Mouse (Mus musculus) MEL-GATA-1-ER (cell line): ENCODE results near the gene Golga4.

Experiments used
- DNase-seq: peaks from one replicate; pipeline ENCODE4 v3.0.0-alpha.2; 2012; ENCODE audit warnings: low read depth; ENCODE audit errors: extremely low read depth

Golga4 gene

DNA sequence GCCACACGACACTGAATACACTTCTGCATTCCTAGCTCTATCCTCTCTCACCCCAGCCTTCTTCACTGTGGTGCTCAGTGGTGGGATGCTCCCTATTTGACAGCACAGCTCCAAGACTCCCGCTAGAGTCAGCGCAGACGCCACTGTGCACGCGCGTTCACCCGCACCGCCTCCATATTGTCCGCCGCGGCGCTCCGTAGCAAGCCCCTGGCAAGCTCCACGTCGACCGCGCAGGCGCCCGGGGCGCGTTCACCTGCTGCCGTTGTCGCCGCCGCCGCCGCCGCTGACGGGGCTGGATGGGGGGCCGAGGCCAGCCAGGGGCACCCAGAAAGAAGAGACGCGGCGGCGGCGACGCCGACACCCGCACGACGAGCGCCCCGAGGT is at the start of gene Golga4:
Gene Golga4, plus strand, starts transcription at position 248 of the 384 bp plus-strand sequence.
- peak; percentile 53 for DNase-seq

- DNase-seq = peak; percentile 6
These were observed 49.7 kb upstream of the Golga4 start for GRCm38 (mm10) chr9:118456405-118456804.

GRCm38 (mm10) chr9:118458039-118458438 is 48.0 kb upstream of the Golga4 start:
- DNase-seq = no peak

- no peak for DNase-seq
These were observed 42.0 kb upstream of the Golga4 start for GRCm38 (mm10) chr9:118464031-118464430.

- DNase-seq = no peak
These were observed 37.8 kb upstream of the Golga4 start for GRCm38 (mm10) chr9:118468301-118468700.

GRCm38 (mm10) chr9:118469272-118469671 is 36.8 kb upstream of the Golga4 start:
- no peak for DNase-seq

- DNase-seq = no peak
These were observed 34.8 kb upstream of the Golga4 start for GRCm38 (mm10) chr9:118471296-118471695.

- DNase-seq = no peak
These were observed 29.8 kb upstream of the Golga4 start for GRCm38 (mm10) chr9:118476211-118476765.

GRCm38 (mm10) chr9:118476766-118477271 is 29.2 kb upstream of the Golga4 start:
- no peak for DNase-seq

DNA sequence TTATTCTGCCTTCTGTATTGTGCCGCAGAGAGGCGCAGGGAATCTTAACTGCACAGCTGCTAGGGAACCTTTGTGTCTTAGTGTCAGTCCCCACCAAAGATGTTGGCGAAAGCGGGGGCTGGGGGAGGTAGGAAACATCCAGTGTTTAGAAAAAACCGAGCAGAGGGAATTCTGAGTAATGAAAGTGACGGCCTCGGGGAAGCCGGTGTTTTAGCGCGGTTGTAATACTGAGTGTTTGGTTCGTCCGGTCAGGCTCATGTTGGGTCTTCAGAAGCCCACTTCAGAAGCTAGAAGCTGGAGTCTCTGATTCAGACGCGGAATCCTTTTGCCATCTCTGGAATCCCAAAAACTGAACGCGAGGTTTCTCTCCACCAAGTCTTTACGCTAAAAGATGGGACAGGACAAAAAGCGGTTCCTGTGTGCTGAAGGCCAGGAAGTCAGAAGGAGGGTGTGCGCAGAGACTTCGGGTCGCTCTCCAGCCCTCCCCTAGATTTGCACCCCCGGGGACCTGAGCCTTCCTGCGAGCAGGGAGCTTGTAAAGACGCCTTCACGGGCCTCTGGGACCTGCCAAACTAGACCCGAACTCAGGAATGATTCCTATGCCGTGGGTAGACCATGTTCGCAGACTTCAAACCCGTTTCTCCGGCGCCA is 28.7 kb upstream of the Golga4 start:
- no peak for DNase-seq

DNA sequence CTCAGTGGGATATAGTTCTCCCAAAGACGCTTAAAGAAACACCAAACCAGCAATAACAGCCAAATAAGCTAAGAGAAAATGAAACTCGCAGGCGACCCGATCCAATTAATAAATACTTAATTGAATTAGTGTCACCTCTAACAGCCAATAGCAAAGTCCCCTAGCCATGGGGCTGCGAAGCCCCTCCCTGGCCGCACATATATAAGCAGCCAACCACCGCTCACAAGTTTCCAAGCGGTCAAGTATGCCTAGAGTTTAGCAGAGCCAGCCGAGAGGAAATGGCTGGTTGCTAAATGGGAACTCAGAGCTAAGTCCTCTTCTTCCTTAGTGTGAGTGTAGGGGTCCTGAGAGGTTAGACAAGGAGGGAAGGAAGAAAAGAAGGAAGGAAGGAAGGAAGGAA is 28.1 kb upstream of the Golga4 start, which contains the start of gene Eomes:
Gene Eomes, plus strand, starts transcription at position 252 of the 400 bp plus-strand sequence.
- no peak for DNase-seq

GRCm38 (mm10) chr9:118478458-118478838 is 27.6 kb upstream of the Golga4 start:
- no peak for DNase-seq

DNA sequence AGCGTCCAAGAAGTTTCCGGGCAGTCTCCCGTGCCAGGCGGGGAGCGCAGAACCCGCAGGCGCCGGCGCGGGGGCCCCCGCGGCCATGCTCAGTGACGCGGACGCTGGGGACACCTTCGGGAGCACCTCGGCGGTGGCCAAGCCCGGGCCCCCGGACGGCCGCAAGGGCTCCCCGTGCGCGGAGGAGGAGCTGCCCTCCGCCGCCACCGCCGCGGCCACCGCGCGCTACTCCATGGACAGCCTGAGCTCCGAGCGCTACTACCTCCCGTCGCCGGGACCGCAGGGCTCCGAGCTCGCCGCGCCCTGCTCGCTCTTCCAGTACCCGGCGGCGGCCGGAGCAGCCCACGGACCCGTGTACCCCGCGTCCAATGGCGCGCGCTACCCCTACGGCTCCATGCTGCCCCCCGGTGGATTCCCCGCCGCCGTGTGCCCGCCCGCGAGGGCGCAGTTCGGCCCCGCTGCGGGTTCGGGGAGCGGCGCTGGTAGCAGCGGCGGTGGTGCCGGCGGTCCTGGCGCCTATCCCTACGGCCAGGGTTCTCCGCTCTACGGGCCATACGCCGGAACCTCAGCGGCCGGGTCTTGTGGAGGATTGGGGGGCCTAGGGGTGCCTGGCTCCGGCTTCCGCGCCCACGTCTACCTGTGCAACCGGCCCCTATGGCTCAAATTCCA is 27.1 kb upstream of the Golga4 start:
- DNase-seq = no peak

GRCm38 (mm10) chr9:118479508-118480291 is 26.4 kb upstream of the Golga4 start:
- no peak for DNase-seq

DNA sequence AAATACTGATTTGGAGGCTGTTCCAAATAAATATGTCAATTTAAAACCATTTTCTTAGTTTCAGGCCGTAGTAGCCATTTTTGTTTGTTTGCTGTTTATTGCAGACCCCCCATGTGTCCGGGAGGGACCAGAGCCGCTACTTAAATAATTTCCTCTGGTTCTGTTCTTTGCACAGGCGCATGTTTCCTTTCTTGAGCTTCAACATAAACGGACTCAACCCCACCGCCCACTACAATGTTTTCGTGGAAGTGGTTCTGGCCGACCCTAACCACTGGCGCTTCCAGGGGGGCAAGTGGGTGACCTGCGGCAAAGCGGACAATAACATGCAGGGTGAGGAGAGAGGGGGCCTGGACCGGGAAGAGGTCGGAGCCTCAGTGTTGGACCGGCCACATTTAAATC is 25.8 kb upstream of the Golga4 start:
- no peak for DNase-seq

- no peak for DNase-seq
These were observed 23.9 kb upstream of the Golga4 start for GRCm38 (mm10) chr9:118482210-118482609.

DNA sequence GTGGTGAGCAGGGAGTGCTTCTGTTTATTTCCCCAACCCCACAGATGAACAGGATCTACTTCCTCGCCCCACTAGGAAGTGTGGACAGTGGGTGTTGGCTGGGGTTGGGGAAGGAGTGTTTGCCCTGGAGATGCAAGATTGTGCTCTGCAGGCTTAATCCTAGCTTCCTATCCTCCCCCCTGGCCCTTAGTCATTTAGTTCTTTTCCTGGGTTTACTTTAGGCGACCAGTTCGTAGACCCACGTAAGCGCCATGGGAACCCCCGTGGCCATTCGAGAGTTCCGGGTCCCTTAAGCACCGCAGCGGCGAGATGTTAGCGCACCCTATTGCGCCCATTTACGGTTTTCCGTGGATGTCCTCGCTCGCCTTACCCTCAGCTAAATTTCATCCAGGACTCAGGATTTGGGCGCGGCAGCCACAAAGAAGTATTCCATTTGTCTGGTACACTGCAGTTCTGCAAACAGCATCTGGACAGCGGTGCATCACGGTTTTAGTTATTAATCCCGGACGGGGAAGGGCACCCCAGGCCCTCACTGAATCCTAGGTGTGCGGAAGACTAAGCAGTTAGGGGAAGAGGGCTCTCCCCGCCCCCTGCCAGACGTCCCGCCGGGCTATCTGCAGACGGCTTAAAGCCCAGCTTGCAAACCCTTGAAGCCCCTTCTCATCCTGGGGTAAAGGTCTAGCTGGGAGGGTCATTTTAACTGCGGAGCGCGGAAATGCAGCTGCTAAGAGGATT is 19.5 kb upstream of the Golga4 start:
- DNase-seq = no peak

- no peak for DNase-seq
These were observed 19.0 kb upstream of the Golga4 start for GRCm38 (mm10) chr9:118487096-118487395.

DNA sequence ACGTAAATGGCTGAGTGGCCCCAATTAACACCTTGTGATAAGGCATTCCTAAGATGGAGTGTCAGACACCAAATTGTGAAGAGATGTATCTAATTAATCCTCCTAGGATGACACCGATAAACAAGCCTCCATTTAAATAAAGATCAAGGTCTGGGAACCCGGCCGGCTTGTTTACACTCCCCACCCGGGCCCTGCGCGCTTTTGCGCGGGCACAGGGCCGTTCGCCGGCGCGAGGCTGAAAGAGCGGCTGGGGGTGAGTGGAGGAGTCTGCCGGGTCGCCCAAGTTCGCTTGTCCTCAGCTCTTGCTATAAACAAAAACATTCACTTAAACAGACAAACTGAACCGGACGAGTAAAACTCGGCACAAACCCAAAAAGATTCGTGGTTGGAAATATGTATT is 18.4 kb upstream of the Golga4 start:
- no peak for DNase-seq

DNA sequence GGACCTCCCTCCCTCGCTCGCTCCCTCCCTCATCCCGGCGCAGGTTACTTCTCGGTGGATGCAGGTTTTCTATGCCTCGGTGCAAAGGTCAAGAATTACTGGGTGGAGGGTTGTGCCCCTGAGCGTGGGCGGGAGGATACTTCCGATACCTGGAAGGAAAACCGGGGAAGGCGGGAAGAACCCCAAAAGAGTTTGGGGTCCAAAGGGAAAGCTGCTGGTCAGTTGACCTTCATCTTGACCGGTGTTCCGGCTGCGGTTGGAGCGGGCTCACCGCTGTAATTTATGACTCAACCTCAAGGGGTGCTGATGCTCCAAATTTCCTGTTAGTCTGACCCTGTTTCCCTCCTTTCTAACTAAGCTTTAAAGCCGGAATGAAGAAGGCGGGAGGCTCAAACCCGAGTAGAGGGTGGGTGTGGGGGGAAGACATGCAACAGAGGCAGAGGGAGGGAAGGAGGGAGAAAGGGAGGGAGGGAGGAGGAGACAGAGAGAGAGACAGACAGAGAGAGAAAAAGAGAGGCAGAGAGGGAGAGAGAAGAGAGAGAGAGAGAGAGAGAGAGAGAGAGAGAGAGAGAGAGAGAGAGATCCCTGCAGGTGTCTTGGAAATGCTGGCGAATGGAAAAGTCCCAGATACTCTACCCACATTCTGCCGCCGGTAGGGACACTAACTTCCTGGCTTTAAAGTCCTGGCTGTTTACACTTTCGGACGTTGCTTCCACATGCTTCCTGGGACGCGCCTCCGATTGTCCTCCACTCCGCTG is 17.8 kb upstream of the Golga4 start:
- DNase-seq = no peak
